Mouse (Mus musculus) lung, adult 2 months (tissue): ENCODE results near the gene Fkbp8.

Experiments
- CTCF ChIP-seq: fragments of 200-500 bp; IDR thresholded peaks from 2 replicates; pipeline ENCODE4 v1.5.1; 2011; ENCODE audit warnings: mild to moderate bottlenecking, low read length, control low read depth; ENCODE audit not compliant: insufficient read depth
- POLR2A ChIP-seq: fragments of 200-500 bp; IDR thresholded peaks from 2 replicates; pipeline ENCODE4 v1.6.1; 2011; ENCODE audit warnings: low read depth, mild to moderate bottlenecking, control low read depth, low read length, borderline replicate concordance; ENCODE audit errors: extremely low read depth

- TF ChIP-seq POLR2A (no peak), CTCF (no peak)
Measured at GRCm38 (mm10) chr8:70528182-70528797, 766 bp downstream of the Fkbp8 start.
